Mouse (Mus musculus) lung, postnatal 0 days (tissue): ENCODE data around the gene Dlg4.

Experiments
- CTCF ChIP-seq: IDR thresholded peaks from 2 replicates; pipeline ENCODE4 v1.5.1; 2016; ENCODE audit warnings: antibody characterized with exemption, mild to moderate bottlenecking
- EP300 ChIP-seq: IDR thresholded peaks from 2 replicates; pipeline ENCODE4 v1.6.1; 2016; ENCODE audit warnings: antibody characterized with exemption, mild to moderate bottlenecking, control low read depth

DNA sequence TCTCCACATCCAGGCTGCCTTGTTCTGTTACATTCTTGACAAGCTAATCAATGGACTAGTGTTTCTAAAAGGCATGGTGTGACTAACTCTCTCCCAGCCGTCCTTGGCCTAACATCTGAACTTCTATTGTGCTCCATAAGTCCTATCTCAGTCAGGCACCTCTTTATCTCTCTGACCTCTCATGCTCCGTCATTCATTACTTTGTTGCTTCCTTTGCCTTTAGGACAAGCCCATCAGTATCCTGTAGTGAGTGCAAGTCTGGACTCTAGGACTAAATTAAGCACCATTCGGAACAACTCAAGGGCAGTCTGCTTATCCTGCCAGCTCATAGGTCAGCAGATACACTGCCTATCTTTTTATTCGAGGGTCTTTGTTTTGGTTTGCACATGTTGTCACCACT, 40.5 kb upstream of the Dlg4 start:
- TF ChIP-seq EP300 (no peak), CTCF (no peak)
